Mouse (Mus musculus) adrenal gland, postnatal 0 days (tissue): Measurements from ENCODE around the gene Glipr1l2. TPM values are rescaled to one million over a fixed set of nuclear protein-coding genes. Genes with fewer than 3 reads are reported as not detected.

Experiments
- polyA plus RNA-seq: library from polyadenylated mRNA; unstranded; fragments of >200 nt; fragmentation: Nextera tagmentation; extraction: Ambion mirVana; gene quantifications from 2 replicates; pipeline ENCODE4 v1.2.1, GENCODE M21; 2015

Gene Glipr1l2
- polyA plus RNA-seq = not detected in 2 replicates

GRCm38 (mm10) chr10:112083157-112083556, at the start of gene Glipr1l2:
TSS of gene Glipr1l2 (plus strand) at chr10:112083354.

GRCm38 (mm10) chr10:112059702-112060582, 23.2 kb upstream of the Glipr1l2 start, which contains the start of gene Glipr1l1:
TSS of gene Glipr1l1 (plus strand) at chr10:112060189.

Other genes with a start within 250 kb of the Glipr1l2 start
- 21.7 and 26.9 TPM in 2 replicates for gene Krr1, start 110.7 kb upstream of the Glipr1l2 start, polyA plus RNA-seq
- 1.7 and 2.8 TPM in 2 replicates for gene Glipr1, start 80.7 kb upstream of the Glipr1l2 start, polyA plus RNA-seq
- gene Glipr1l1, start 23.2 kb upstream of the Glipr1l2 start, polyA plus RNA-seq = not detected in 2 replicates
- not detected in 2 replicates for gene Glipr1l3, start 77.0 kb downstream of the Glipr1l2 start, polyA plus RNA-seq
- gene Caps2, start 80.3 kb downstream of the Glipr1l2 start, polyA plus RNA-seq = 0.08 and 0.30 TPM in 2 replicates
- gene Kcnc2, start 187.8 kb downstream of the Glipr1l2 start, polyA plus RNA-seq = 0.63 and 1.2 TPM in 2 replicates